Mouse (Mus musculus) spleen, adult 2 months (tissue): Measurements from ENCODE around the gene Cadm1.

Source experiments
- CTCF ChIP-seq: fragments of 200-500 bp; IDR thresholded peaks from 2 replicates; pipeline ENCODE4 v1.5.1; 2011; ENCODE audit warnings: mild to moderate bottlenecking, inconsistent platforms; ENCODE audit not compliant: insufficient read depth, insufficient read length, insufficient replicate concordance; ENCODE audit errors: extremely low read depth
- POLR2A ChIP-seq: fragments of 200-500 bp; IDR thresholded peaks from 2 replicates; pipeline ENCODE4 v1.6.1; 2011; ENCODE audit warnings: low read depth, low read length, inconsistent platforms

DNA sequence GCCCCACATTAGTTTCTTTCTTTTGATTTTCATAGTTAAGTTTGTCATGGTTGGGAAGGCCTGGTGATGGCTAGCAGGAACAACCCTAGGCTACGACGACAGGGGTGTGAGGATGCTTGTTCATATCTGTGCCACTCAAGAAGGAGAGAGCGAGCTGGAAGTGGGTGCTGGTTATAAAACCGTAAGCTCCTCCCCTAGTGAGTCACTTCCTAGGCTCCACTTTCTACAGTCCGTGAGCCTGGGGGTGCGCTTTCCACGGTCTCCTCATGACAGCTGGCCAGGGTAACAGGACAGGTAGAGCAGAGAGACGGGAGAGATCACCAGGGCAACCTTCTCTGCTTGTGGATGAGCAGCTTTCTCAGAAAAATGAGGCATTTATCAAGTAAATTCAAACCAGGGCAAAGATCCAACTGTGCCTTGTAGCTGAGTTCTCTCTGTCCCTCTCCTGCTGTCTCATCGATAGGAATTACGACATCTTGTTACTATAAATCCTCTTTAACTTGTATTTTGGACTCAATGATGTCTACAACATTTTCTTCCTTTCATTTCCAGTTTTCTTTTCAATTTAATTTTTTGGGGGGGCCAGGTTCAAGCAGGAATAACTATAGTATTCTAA, 23.1 kb downstream of the Cadm1 start:
- TF ChIP-seq CTCF (no peak), POLR2A (no peak)
